Mouse (Mus musculus): Measurements from ENCODE around the gene Kdelr2.

Kdelr2 gene

DNA sequence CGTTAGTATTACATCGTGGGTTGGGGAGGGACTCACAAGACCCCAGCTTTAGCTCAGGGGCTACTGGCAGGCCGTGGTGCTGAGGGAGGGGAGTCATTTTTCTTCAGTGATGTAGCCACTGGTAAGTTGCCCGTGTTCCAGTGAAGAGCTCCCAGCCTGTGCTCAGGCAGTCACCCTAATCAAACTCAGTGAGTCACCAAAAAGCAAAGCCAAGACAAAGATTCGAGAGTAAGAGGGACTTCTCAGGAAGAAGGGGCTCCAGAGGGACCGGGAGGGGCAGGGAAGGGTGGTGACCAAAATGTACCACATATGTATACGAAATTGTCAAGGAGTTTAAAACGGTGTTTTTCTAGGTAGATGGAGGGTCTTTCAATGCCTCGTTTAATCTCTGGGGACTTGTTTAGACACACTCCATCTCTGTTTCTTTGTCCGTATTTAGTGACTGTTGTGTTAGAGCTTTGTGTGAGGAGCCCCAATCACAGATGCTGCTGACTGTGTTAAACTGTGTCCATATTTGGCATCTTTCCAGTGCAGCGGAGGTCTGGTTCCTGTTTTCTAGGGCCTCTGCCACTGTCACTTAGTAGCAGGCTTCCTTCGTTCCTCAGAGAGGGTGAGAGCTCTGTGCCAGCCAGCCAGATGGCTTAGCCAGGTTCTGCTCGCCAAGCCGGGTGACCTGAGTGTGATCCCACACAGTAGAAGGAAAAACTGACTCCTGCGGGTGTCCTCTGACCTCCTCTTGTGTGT, 67.0 kb downstream of the Kdelr2 start:
- DNase-seq (ENCODE audit: extremely low spot score, low read depth, low spot score) = no peak

DNA sequence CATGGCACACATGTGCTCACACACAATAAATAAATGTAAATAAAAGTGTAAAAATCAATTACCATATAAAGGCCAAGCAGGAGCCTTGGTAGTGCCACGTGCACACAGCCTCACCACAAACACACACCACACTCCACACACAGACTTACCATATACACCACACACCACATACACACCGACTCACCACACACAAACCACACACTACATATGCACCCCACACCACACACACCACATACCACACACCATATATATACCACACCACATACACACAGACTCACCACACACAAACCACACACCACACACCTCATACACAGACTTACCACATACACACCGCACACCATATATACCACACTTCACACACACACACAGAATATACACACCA, 67.5 kb downstream of the Kdelr2 start:
- no peak for DNase-seq (ENCODE audit: extremely low spot score, low read depth, low spot score)

Measured in hindlimb bud, embryonic 11.5 days (tissue).